Mouse (Mus musculus) liver, embryonic 16.5 days (tissue): ENCODE data around the gene Gucy1a1. TPM values are rescaled to one million over a fixed set of nuclear protein-coding genes. Genes with fewer than 3 reads are reported as not detected.

Experiments used
- ATAC-seq: fragments of 200-750 bp; cut with Nextera tagmentation; 2 replicates; pipeline ENCODE4 v1.8.0; 2017; ENCODE audit warnings: low read depth, mild to moderate bottlenecking, moderate number of reproducible peaks, moderate library complexity
- H3K27ac ChIP-seq: fragments of 300-500 bp; sonication (generic); 2 replicates; pipeline ENCODE4 v1.5.1; 2014; ENCODE audit warnings: mild to moderate bottlenecking, low read length
- H3K27me3 ChIP-seq: fragments of 300-500 bp; sonication (generic); 2 replicates; pipeline ENCODE4 v1.6.1; 2014; ENCODE audit warnings: low read depth, low read length, mixed read lengths; ENCODE audit not compliant: control insufficient read depth, insufficient read depth
- H3K36me3 ChIP-seq: fragments of 300-500 bp; sonication (generic); 2 replicates; pipeline ENCODE4 v1.6.1; 2014; ENCODE audit warnings: mild to moderate bottlenecking; ENCODE audit not compliant: control insufficient read depth, insufficient read depth
- H3K4me1 ChIP-seq: fragments of 300-500 bp; sonication (generic); 2 replicates; pipeline ENCODE4 v1.6.1; 2014; ENCODE audit warnings: low read depth, low read length, mixed read lengths; ENCODE audit not compliant: control insufficient read depth
- H3K4me2 ChIP-seq: fragments of 300-500 bp; sonication (generic); 2 replicates; pipeline ENCODE4 v1.6.1; 2014; ENCODE audit warnings: low read depth, low read length, mixed read lengths
- H3K4me3 ChIP-seq: fragments of 300-500 bp; sonication (generic); 2 replicates; pipeline ENCODE4 v1.5.1; 2014; ENCODE audit warnings: low read depth, mild to moderate bottlenecking, low read length
- H3K9ac ChIP-seq: fragments of 300-500 bp; sonication (generic); 2 replicates; pipeline ENCODE4 v1.6.1; 2014; ENCODE audit warnings: low read depth, low read length
- H3K9me3 ChIP-seq: fragments of 300-500 bp; sonication (generic); replicated peaks from 2 replicates; pipeline ENCODE4 v1.6.1; 2016; ENCODE audit warnings: low read length; ENCODE audit not compliant: control insufficient read depth
- WGBS: fragments of 180-500 bp; shearing (Covaris S2); extraction: QIAGEN DNeasy Blood & Tissue Kit; methylation state at CpG from one replicate; pipeline ENCODE4 v1.1.7; 2014; ENCODE audit not compliant: insufficient replicate concordance; 5-methylcytosine and 5-hydroxymethylcytosine counted together
- polyA plus RNA-seq: library from polyadenylated mRNA; unstranded; fragments of >200 nt; fragmentation: Nextera tagmentation; extraction: Ambion mirVana; gene quantifications from 2 replicates; pipeline ENCODE4 v1.2.1, GENCODE M21; 2015

The Gucy1a1 gene
- polyA plus RNA-seq, 1 experiment from 2014 or later, result 6.6 TPM

DNA sequence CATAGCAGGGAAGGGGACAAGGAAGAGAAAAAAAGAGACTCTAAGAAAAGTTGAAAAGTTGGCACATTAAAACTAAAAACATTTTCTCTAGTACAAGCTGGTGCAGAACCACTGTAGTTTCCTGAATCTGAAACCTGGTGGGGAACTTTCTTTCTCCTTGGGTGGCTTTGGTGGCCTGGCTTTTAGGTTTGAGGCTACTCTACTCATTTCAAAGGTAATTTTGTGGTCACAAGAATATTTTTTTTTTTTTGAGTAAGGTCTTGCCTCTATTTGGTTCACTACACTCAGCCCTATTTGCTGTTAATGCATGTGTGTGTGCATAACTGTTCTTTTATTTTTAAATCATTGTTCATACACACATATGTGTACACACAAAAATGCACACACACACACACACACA, 389 bp upstream of the Gucy1a1 start:
- no peaks in the 10 kb centered on the region for H3K4me1 ChIP-seq
- H3K9ac ChIP-seq, result no peak overlapping the region
- ATAC-seq, result no peak
- H3K36me3 ChIP-seq, result no peaks in the 10 kb centered on the region
- no peak overlapping the region for H3K4me2 ChIP-seq
- H3K4me3 ChIP-seq, result no peak overlapping the region
- H3K27me3 ChIP-seq, result peaks cover 8% of the 10 kb centered on the region; the same call in 1 of the 2 replicates
- no peak overlapping the region for H3K27ac ChIP-seq
- H3K9me3 ChIP-seq, result no peaks in the 10 kb centered on the region

DNA sequence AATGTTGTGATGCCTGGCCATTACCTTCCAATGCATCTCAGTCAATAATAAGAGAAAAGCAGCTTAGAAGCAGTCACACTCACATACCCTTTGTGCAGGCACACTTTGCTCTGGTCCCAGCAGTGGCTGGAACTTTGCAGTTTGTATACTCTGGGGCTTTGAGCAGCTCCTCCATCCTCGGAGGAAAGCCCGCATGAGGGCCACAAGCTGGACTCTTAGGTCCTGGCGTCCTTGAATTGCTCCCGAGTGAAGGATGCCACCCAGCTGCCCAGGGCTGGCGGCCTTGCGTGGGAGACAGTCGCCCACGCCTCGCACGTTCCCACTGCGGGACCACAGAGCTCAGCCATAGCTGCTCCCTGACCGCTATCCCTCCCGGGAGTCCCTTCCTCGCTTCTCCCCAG, 864 bp downstream of the Gucy1a1 start:
- Histone ChIP-seq H3K36me3 (no peaks in the 10 kb centered on the region), H3K27ac (no peak overlapping the region), H3K4me1 (no peaks in the 10 kb centered on the region), H3K27me3 (peaks cover 8% of the 10 kb centered on the region; the same call in 1 of the 2 replicates), H3K9me3 (no peaks in the 10 kb centered on the region), H3K9ac (no peak overlapping the region), H3K4me3 (peak overlapping the region; percentile 37), H3K4me2 (peak overlapping the region; percentile 17; the same call in 1 of the 2 replicates)
- WGBS, result 11% methylated on average over 14 of the region's 14 CpGs
- no peak for ATAC-seq

DNA sequence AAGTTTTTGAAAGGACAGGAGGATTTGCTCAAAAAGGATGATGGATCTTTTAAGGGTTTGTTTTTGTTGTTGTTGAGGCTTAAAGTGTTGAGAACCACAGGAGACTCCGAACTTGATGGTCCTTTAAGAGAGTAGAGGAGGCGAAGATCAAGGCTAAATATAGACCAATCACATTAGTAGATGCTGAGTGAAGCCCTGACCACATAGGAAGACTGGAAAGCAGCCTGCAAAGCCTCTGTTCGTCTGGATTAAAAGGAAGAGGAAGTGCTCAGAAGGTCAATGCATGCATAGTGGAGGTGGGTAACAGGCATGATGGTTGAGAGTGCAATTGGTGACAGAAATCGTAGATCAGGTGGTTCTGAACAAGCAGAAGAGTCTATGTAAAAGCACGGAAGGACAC, 4.8 kb downstream of the Gucy1a1 start:
- Histone ChIP-seq H3K27me3 (peaks cover 8% of the 10 kb centered on the region; the same call in 1 of the 2 replicates), H3K27ac (no peak overlapping the region), H3K9me3 (no peaks in the 10 kb centered on the region), H3K9ac (no peak overlapping the region), H3K4me3 (no peak overlapping the region), H3K36me3 (no peaks in the 10 kb centered on the region), H3K4me2 (no peak overlapping the region), H3K4me1 (no peaks in the 10 kb centered on the region)
- WGBS, result 16% methylated on average over 5 of the region's 5 CpGs
- no peak for ATAC-seq

DNA sequence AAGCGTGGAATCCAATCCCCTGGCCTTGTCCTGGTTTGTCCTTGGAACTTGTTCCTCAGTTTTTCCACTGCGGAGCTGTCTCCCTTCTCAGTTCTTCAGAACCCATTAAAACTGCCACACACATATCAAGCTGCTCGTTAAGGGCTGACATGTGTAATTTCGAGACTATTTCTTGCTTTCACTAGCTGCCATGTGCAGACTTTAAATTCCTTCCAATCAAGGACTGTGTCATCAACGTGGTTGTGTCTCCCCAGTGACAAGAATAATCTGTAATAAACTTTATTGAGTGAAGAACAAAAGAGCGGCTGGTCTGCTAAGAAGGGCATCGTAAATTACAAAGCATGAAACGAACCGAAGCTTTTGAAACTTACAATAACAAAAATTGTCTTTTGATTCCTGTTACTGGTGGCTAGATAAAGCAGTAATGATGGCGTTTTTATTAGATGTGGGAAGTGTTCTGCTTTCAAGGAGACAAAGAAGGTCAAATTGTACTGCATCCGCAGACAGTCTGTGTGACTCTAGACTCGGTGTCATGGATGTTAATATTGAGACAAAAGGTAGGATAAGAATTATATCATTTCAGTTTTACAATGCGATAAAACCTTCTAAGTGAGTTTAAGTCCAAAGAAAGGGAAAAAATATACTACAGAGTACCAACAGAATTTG, 7.5 kb downstream of the Gucy1a1 start:
- 63% methylated on average over 13 of the region's 13 CpGs for WGBS
- no peaks in the 10 kb centered on the region for H3K4me1 ChIP-seq

DNA sequence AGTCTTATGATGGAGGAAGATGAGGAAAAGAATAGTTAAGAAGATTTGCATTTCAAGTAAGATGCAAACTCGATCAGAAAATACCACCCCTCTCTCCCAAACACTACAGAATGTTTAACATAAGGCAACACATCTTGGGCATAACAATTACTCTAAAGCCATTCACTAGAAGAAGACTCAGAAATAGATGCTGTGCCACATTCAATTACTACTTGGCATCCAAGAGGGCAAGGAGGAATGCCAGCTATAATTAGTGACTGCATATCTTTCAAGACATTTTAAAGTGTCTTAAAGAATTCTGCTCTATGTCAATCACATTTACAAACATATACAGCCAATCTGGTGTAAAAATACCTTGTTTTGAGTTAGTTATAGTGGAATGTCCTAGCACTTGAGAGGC, 10.1 kb downstream of the Gucy1a1 start:
- Histone ChIP-seq H3K4me1 (no peaks in the 10 kb centered on the region), H3K4me2 (no peak overlapping the region), H3K9ac (no peak overlapping the region), H3K27me3 (no peaks in the 10 kb centered on the region), H3K36me3 (no peaks in the 10 kb centered on the region), H3K27ac (no peak overlapping the region), H3K9me3 (no peaks in the 10 kb centered on the region), H3K4me3 (no peak overlapping the region)
- WGBS, result 48% methylated on average over 1 of the region's 1 CpGs
- ATAC-seq, result no peak

More for the DNA sequence above, 7.5 kb downstream of the Gucy1a1 start:
- Histone ChIP-seq H3K27ac (no peak overlapping the region), H3K27me3 (no peaks in the 10 kb centered on the region), H3K4me3 (no peak overlapping the region), H3K9ac (no peak overlapping the region), H3K4me2 (no peak overlapping the region), H3K9me3 (no peaks in the 10 kb centered on the region), H3K36me3 (no peaks in the 10 kb centered on the region)
- no peak for ATAC-seq

DNA sequence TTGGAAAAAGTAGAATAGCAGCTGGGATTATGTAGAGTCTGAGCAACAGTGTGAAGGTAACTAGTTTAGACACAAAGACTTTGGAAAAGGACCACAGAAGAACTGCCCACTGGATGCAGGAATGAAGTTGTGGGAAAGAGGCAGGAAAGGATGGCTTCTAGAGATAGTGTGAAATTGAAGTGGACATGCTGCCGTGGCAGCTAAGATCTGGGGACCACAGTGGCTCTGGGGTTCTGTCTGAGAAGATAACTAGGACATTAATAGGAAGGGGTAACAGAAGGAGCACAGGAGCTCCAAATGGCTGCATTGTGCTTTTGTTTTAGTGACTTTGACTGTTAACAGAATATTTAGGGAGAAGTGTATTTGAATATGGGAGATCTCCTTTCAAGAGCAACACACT, 16.3 kb downstream of the Gucy1a1 start:
- no peak for ATAC-seq
- no peaks in the 10 kb centered on the region for H3K36me3 ChIP-seq
- no peak overlapping the region for H3K9ac ChIP-seq
- no peaks in the 10 kb centered on the region for H3K9me3 ChIP-seq
- 17% methylated on average over 1 of the region's 1 CpGs for WGBS
- no peaks in the 10 kb centered on the region for H3K27me3 ChIP-seq
- no peak overlapping the region for H3K4me2 ChIP-seq
- no peak overlapping the region for H3K4me3 ChIP-seq
- no peaks in the 10 kb centered on the region for H3K4me1 ChIP-seq
- H3K27ac ChIP-seq, result no peak overlapping the region

DNA sequence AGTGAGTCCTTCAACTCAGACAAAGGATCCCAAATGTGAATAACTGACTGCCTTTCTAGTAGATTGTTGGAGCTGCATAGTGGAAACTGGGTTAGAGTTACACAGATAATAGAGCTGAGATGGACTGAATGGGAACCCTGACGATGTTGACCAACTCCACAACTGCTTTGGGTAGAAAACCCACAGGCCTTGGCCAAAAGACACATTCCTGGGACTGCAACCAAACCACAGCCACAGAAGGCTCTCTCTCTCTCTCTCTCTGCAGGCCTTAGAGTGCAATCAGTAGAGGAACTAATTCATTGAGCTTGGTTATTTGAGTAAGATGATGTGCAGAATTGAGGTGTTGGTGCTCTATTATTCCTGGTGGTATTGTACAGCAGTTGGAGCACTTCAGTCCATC, 21.0 kb downstream of the Gucy1a1 start:
- Histone ChIP-seq H3K36me3 (no peaks in the 10 kb centered on the region), H3K4me1 (no peaks in the 10 kb centered on the region), H3K27me3 (no peaks in the 10 kb centered on the region), H3K4me2 (no peak overlapping the region), H3K27ac (no peak overlapping the region), H3K4me3 (no peak overlapping the region), H3K9ac (no peak overlapping the region), H3K9me3 (no peaks in the 10 kb centered on the region)
- ATAC-seq, result no peak
- WGBS, result 42% methylated on average over 1 of the region's 1 CpGs

DNA sequence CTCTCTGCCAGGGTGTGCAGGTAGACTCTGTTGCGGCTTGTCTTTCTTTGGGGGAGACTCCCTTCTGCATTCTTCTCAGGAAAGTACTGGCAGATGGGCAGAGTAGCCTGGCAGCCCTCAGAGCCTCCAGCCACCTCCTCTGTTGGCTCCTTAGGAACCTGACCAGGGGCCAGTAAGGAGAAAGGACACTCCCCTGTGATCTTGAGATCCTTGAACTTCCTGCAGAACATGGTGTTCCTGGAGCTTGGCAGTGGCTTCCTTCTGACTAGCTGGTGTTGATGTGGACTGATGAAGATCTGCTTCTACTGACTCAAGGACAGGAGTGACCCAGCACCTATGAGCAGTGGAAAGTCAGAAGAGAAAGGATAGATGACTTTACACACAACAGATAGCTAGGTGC, 26.7 kb downstream of the Gucy1a1 start:
- WGBS, result 79% methylated on average over 1 of the region's 1 CpGs
- H3K9ac ChIP-seq, result no peak overlapping the region
- no peak overlapping the region for H3K27ac ChIP-seq
- H3K9me3 ChIP-seq, result no peaks in the 10 kb centered on the region
- H3K4me3 ChIP-seq, result no peak overlapping the region
- H3K4me1 ChIP-seq, result no peaks in the 10 kb centered on the region
- no peak overlapping the region for H3K4me2 ChIP-seq
- no peaks in the 10 kb centered on the region for H3K36me3 ChIP-seq
- no peaks in the 10 kb centered on the region for H3K27me3 ChIP-seq
- ATAC-seq, result no peak

DNA sequence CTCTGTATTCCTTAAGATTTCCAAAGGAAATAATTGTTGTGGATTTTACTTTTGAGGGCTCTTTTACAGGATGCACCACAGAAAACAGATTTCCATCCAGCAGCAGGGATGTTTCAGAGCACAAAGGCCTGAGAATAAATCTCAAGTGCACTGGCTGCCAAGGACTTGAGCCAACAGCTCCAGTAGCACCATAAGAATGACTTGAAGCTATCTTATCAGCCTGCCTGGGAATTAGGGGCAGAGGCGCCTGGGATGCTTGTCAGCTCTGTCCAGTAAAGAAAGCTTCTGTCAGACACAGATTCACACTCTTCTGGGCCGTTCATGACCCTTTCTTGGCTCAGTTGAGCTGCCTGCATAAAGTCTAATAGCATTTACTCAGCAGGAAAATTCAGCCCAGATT, 33.1 kb downstream of the Gucy1a1 start:
- 41% methylated on average over 2 of the region's 2 CpGs for WGBS
- H3K27ac ChIP-seq, result no peak overlapping the region
- H3K4me2 ChIP-seq, result no peak overlapping the region
- no peaks in the 10 kb centered on the region for H3K9me3 ChIP-seq
- H3K27me3 ChIP-seq, result no peaks in the 10 kb centered on the region
- no peak for ATAC-seq
- no peaks in the 10 kb centered on the region for H3K36me3 ChIP-seq
- no peak overlapping the region for H3K9ac ChIP-seq
- no peaks in the 10 kb centered on the region for H3K4me1 ChIP-seq
- H3K4me3 ChIP-seq, result no peak overlapping the region
